Mouse (Mus musculus) cerebellum, adult 2 months (tissue): ENCODE measurements around the gene Hoxc5.

Experiments
- CTCF ChIP-seq: fragments of 200-500 bp; IDR thresholded peaks from 2 replicates; pipeline ENCODE4 v1.5.1; 2011; ENCODE audit warnings: low read depth, mild to moderate bottlenecking, control low read depth, low read length, moderate library complexity, borderline replicate concordance; ENCODE audit not compliant: insufficient read depth
- POLR2A ChIP-seq: fragments of 200-500 bp; IDR thresholded peaks from 2 replicates; pipeline ENCODE4 v1.6.1; 2011; ENCODE audit warnings: low read length, control low read depth, borderline replicate concordance; ENCODE audit not compliant: insufficient read depth

DNA sequence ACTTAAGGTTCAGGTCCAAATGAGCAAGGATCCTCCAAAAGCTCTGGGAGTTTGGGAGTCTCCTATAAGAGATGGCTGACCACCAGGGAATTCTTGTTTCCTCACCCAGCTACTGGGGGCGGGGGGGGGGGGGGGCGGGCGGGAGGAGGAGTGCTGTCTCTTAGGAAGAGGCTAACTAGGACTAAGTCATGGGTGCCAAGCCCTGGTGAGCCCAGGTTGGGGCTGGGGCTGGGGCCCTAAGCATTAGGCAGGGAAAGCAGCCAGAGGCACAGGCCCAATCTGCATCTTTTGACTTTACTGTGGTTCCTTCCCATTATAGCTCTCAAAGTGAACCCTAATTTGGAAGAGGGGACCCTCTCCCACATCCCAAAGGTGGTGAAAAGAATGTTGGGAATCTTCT is 64.9 kb downstream of the Hoxc5 start:
- TF ChIP-seq CTCF (no peak), POLR2A (no peak)
